Mouse (Mus musculus): ENCODE data around the gene Slc30a5. TPM values are rescaled to one million over a fixed set of nuclear protein-coding genes. Genes with fewer than 3 reads are reported as not detected.
"Not testable (repeated sequence)": the region's sequence is repeated elsewhere in the genome, so short reads cannot be mapped to it uniquely, and the experiment has no call there.

The Slc30a5 gene
- polyA plus RNA-seq, 1 experiment from 2014 or later: 55.8 TPM

DNA sequence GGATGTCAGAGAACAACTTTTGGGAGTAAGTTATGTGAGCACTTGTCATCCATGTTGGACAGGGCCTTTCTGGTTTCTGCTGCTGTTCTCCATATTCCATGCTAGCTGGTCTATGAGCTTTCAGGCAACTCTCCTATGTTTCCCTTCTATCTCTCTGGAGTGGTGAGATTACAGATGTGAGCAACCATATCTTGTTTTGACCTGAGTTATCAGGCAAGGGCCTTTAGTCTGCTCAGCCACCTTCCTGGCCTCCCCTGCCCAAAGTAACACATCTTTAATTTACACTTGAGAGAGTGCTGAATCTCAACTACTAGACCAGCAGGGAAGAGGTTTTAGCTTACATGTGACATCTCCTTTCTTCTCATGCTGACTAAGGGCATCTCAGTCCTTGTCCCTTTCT is 32.5 kb upstream of the Slc30a5 start:
- ATAC-seq (ENCODE audit: insufficient number of reproducible peaks, insufficient read depth, low FRiP score, low TSS enrichment): no peak
- Histone ChIP-seq H3K4me1 (no peaks in the 10 kb centered on the region), H3K27ac (no peak overlapping the region), H3K36me3 (no peaks in the 10 kb centered on the region), H3K9ac (no peak overlapping the region), H3K27me3 (no peaks in the 10 kb centered on the region), H3K4me2 (replicated peaks) (no peak overlapping the region), H3K4me3 (no peak overlapping the region), H3K9me3 (no peaks in the 10 kb centered on the region)

DNA sequence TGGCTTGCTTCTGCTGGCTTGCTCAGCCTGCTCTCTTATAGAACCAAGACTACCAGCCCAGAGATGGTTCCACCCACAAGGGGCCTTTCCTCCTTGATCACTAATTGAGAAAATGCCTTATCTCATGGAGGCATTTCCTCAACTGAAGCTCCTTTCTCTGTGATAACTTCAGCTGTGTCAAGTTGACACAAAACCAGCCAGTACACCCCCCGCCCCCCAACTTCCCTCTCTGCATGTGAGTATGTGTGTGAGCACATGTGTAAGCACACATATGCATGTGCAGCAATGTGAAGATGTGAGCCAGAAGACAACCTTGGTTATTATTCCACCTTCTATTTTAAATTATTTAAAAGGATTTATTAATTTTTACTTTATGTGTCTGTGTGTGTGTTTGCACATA is 30.7 kb upstream of the Slc30a5 start:
- H3K4me2 ChIP-seq (replicated peaks); H3K27me3 ChIP-seq; ATAC-seq (ENCODE audit: insufficient number of reproducible peaks, insufficient read depth, low FRiP score, low TSS enrichment); H3K27ac ChIP-seq; H3K9me3 ChIP-seq; H3K9ac ChIP-seq; H3K36me3 ChIP-seq; H3K4me3 ChIP-seq; H3K4me1 ChIP-seq: not testable (repeated sequence)
- WGBS: 88% methylated on average over 1 of the region's 1 CpGs

DNA sequence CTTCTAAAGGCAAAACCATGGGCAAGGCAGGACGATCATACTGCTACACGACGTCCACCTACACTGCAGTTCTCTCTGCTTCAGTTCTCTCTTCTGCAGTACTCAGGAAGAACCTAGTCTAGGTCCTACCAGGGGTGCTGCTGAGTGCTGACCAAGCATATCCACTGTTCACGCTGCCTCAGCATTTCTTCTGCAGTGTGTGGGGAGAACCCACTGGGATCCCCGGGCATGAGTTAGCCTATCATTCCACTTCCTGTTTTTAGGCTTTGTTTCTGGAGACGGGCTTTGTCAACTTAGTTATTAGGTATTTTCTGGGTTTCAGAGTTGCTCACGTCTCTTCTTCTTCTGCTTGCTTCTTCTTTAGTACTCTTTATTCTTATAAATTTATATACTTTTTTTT is 25.9 kb upstream of the Slc30a5 start:
- no peak overlapping the region for H3K27ac ChIP-seq
- WGBS: 78% methylated on average over 7 of the region's 7 CpGs
- H3K9ac ChIP-seq: no peak overlapping the region
- no peak overlapping the region for H3K4me3 ChIP-seq
- H3K9me3 ChIP-seq: no peaks in the 10 kb centered on the region
- H3K27me3 ChIP-seq: no peaks in the 10 kb centered on the region
- no peak overlapping the region for H3K4me2 ChIP-seq (replicated peaks)
- H3K4me1 ChIP-seq: no peaks in the 10 kb centered on the region
- ATAC-seq (ENCODE audit: insufficient number of reproducible peaks, insufficient read depth, low FRiP score, low TSS enrichment): no peak
- H3K36me3 ChIP-seq: no peaks in the 10 kb centered on the region

DNA sequence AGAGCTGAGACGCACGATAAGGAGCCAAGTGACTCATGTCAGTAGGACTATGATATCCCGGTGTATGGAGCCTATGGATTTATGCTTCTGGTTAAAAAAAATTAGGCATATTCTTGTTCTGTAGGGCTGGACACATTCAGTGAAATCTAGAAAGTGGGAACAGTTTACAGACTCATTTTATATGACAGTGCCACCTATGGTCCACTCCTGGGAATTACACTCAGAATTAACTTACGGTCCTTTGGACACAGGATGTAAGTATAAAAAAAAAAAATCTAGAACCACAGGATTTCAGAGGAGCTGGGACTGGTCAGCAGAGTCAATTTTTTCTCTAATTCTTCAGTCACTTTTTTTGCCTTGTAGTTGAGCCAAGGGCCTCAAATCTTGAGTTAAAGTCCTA is 20.9 kb upstream of the Slc30a5 start:
- WGBS: 52% methylated on average over 4 of the region's 4 CpGs
- no peak overlapping the region for H3K4me3 ChIP-seq
- H3K27me3 ChIP-seq: no peaks in the 10 kb centered on the region
- H3K4me1 ChIP-seq: no peaks in the 10 kb centered on the region
- no peaks in the 10 kb centered on the region for H3K36me3 ChIP-seq
- H3K9ac ChIP-seq: no peak overlapping the region
- no peak overlapping the region for H3K27ac ChIP-seq
- H3K9me3 ChIP-seq: no peaks in the 10 kb centered on the region
- H3K4me2 ChIP-seq (replicated peaks): no peak overlapping the region
- no peak for ATAC-seq (ENCODE audit: insufficient number of reproducible peaks, insufficient read depth, low FRiP score, low TSS enrichment)

DNA sequence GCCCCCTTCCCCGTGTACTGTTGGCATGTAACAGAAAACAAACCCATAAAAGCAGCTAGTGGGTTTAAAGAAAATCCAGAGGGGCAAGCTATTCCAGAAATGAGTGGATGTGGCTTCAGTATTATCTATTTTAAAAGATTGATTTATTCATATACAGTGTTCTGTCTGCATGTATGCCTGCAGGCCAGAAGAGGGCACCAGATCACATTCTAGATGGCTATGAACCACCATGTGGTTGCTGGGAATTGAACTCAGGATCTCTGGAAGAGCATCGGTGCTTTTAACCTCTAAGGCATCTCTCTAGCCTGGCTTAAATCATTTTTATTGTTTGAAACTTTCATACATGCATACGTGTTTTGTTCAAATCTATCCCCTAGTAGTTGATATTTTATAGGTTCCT is 19.9 kb upstream of the Slc30a5 start:
- Histone ChIP-seq H3K27ac (no peak overlapping the region), H3K27me3 (no peaks in the 10 kb centered on the region), H3K36me3 (no peaks in the 10 kb centered on the region), H3K4me2 (replicated peaks) (no peak overlapping the region), H3K9ac (no peak overlapping the region), H3K4me1 (no peaks in the 10 kb centered on the region), H3K9me3 (no peaks in the 10 kb centered on the region), H3K4me3 (no peak overlapping the region)
- 65% methylated on average over 3 of the region's 3 CpGs for WGBS
- no peak for ATAC-seq (ENCODE audit: insufficient number of reproducible peaks, insufficient read depth, low FRiP score, low TSS enrichment)

DNA sequence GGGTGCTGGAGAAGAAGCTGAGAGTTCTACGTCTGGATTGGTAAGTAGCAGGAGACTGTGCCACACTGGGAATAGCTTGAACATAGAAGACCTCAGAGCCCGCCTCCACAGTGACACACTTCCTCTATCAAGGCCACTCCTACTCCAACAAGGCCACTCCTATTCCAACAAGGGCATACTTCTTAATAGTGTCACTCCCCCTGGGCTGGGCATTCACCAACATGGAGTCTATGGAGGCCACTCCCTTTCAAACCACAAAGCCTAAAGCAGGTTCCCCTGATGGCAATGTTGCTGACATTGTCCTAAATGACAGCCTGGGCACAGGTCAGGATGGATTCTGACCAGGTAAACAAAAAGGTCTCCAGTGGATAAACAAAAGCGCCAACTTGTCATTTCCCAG is 15.9 kb upstream of the Slc30a5 start:
- Histone ChIP-seq H3K4me3 (no peak overlapping the region), H3K36me3 (no peaks in the 10 kb centered on the region), H3K4me1 (no peaks in the 10 kb centered on the region), H3K27me3 (no peaks in the 10 kb centered on the region), H3K9ac (no peak overlapping the region), H3K9me3 (no peaks in the 10 kb centered on the region), H3K27ac (no peak overlapping the region), H3K4me2 (replicated peaks) (no peak overlapping the region)
- ATAC-seq (ENCODE audit: insufficient number of reproducible peaks, insufficient read depth, low FRiP score, low TSS enrichment): no peak
- 90% methylated on average over 3 of the region's 3 CpGs for WGBS

DNA sequence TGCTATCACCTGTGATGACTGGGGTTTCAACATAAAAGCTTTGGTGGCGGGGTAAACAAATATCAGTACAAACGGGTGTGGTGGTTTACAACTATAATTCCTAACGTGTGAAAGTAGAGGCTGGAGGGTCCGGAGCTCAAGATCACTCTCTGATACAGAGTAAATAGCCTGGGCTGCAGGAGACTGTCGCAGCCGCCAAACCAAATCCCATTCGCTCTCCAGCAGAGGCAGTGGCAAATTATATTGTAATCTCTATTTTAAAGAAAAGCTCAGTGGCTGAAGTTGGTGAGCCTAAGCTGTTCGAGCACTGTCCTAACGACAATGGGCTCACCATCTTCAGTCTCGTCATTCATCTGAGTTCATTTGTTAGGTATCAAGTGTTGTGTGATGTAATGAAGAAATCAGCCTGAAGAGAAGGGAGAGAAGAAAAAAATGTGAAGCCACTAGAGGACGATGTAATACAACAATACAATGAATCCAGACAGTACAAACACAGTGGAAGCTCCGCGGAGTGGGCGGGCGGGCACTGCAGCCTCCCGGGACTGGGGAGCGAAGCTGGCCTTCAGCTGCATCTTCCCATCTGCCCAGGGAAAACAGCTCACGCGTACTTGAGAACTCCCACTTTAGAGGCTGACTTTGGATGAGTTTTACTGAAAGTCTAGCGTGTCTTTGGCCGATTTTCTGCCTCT is 13.8 kb upstream of the Slc30a5 start:
- H3K4me2 ChIP-seq (replicated peaks): 0 out of 2 replicates have a peak overlapping the region, but pooled peaks have one; percentile 11
- no peaks in the 10 kb centered on the region for H3K27me3 ChIP-seq
- H3K4me1 ChIP-seq: no peaks in the 10 kb centered on the region
- 0 out of 2 replicates have a peak, but pooled peaks cover 3% of the 10 kb centered on the region for H3K9me3 ChIP-seq
- WGBS: 60% methylated on average over 21 of the region's 21 CpGs
- no peak overlapping the region for H3K9ac ChIP-seq
- no peak for ATAC-seq (ENCODE audit: insufficient number of reproducible peaks, insufficient read depth, low FRiP score, low TSS enrichment)
- no peak overlapping the region for H3K4me3 ChIP-seq
- H3K27ac ChIP-seq: no peak overlapping the region
- H3K36me3 ChIP-seq: no peaks in the 10 kb centered on the region

DNA sequence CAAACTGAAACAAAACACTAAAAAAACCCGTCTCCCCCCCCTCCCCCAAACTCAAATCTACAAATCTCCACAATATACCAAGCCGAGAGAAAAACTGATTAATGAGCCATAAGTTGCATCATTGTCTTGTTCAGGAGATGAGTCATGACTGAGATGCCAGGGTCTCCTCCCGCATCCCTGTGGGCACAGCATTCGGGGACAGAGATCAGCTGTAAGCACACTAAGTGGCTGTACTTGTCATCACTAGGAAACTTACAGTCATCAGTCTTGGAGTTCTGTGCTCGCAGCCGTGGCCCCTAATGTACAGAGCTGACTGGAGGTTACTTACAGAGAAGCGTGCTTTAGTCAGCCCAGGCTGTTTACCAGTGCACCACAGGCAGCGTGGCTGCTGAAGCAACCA is 13.0 kb upstream of the Slc30a5 start:
- Histone ChIP-seq H3K27me3 (no peaks in the 10 kb centered on the region), H3K27ac (no peak overlapping the region), H3K4me1 (no peaks in the 10 kb centered on the region), H3K9ac (no peak overlapping the region), H3K9me3 (0 out of 2 replicates have a peak, but pooled peaks cover 5% of the 10 kb centered on the region), H3K4me3 (no peak overlapping the region), H3K36me3 (no peaks in the 10 kb centered on the region), H3K4me2 (replicated peaks) (no peak overlapping the region)
- 81% methylated on average over 8 of the region's 8 CpGs for WGBS
- ATAC-seq (ENCODE audit: insufficient number of reproducible peaks, insufficient read depth, low FRiP score, low TSS enrichment): no peak

DNA sequence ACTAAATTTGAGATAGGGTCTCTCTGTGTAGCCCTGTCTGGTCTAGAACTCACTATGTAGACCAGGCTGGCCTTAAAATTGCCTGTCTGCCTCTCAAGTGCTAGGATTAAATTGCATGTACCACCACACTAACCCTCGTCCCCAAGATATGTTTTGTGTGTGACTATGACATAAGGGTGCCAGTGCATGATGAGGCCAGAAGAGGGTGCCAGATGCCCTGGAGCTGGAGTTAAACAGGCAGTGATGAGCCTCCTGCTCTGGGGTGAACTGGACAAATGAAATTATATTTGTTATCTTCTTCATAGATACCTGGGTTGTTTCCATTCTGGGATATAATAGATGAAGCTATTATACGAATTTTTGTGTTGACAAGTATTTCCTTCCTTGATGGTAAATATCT is 10.7 kb upstream of the Slc30a5 start:
- Histone ChIP-seq H3K36me3 (no peaks in the 10 kb centered on the region), H3K27ac (no peak overlapping the region), H3K9ac (no peak overlapping the region), H3K4me2 (replicated peaks) (no peak overlapping the region), H3K9me3 (0 out of 2 replicates have a peak, but pooled peaks cover 5% of the 10 kb centered on the region), H3K4me3 (no peak overlapping the region), H3K27me3 (no peaks in the 10 kb centered on the region), H3K4me1 (no peaks in the 10 kb centered on the region)
- ATAC-seq (ENCODE audit: insufficient number of reproducible peaks, insufficient read depth, low FRiP score, low TSS enrichment): no peak
- WGBS: 80% methylated on average over 2 of the region's 2 CpGs

DNA sequence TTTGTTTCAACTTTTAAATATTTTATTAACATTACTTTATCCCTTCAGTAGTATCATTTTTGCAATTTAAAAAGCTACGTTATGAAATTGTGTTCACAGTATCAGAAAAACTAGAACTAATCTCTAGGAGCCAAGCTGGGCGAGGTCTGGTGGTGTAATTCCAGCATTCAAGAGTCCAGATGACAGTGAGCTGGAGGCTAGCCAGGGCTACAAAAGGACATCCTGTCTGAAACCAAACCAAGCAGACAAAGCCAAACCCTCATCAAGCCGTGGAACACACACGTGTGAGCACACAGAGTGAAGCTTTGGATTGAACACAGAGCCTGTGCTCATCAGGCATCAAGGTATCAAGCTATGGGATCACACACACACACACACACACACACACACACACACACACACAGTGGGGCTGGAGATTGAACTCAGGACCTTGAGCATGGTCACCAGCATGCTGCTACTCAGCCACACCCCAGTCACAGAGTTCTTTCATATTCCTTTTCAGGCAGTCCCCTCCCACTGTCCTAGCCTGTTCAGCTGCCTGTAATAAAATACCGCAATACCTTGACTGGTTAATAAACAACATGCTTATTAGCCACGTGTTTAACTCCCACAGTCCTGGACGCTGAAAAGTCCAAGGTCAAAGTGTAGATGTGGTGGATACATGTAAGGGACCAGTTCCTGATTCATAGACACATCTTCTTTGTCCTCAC is 9.9 kb upstream of the Slc30a5 start:
- ATAC-seq (ENCODE audit: insufficient number of reproducible peaks, insufficient read depth, low FRiP score, low TSS enrichment): no peak
- 73% methylated on average over 7 of the region's 7 CpGs for whole genome bisulfite sequencing
- no peak overlapping the region for H3K27ac ChIP-seq
- no peak overlapping the region for H3K4me2 ChIP-seq (replicated peaks)
- H3K9me3 ChIP-seq: 0 out of 2 replicates have a peak, but pooled peaks cover 5% of the 10 kb centered on the region
- no peaks in the 10 kb centered on the region for H3K4me1 ChIP-seq
- H3K27me3 ChIP-seq: no peaks in the 10 kb centered on the region
- no peak overlapping the region for H3K9ac ChIP-seq
- H3K36me3 ChIP-seq: no peaks in the 10 kb centered on the region
- H3K4me3 ChIP-seq: no peak overlapping the region

DNA sequence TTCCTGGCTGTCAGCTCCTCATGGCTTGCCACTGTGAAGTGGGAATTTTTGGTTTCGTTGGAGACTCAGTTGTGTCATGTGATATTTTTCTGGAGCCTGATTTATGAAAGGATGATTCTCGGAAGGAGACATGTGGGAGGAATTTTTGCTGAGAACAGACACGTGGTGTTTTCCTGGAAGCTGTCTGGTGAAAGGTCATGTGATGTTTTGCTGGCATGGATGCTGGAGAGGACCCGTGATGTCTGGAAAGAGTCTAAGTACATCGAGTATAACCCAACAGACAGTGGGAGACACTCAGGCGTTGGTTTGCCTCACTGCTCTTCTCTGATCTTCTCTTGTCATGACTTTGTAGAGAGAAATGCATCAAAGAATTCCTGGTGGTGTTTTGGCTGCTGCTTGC is 8.5 kb upstream of the Slc30a5 start:
- Histone ChIP-seq H3K27ac (no peak overlapping the region), H3K4me1 (no peaks in the 10 kb centered on the region), H3K4me2 (replicated peaks) (no peak overlapping the region), H3K9me3 (0 out of 2 replicates have a peak, but pooled peaks cover 5% of the 10 kb centered on the region), H3K9ac (no peak overlapping the region), H3K27me3 (no peaks in the 10 kb centered on the region), H3K36me3 (no peaks in the 10 kb centered on the region), H3K4me3 (no peak overlapping the region)
- no peak for ATAC-seq (ENCODE audit: insufficient number of reproducible peaks, insufficient read depth, low FRiP score, low TSS enrichment)
- 74% methylated on average over 6 of the region's 6 CpGs for WGBS

DNA sequence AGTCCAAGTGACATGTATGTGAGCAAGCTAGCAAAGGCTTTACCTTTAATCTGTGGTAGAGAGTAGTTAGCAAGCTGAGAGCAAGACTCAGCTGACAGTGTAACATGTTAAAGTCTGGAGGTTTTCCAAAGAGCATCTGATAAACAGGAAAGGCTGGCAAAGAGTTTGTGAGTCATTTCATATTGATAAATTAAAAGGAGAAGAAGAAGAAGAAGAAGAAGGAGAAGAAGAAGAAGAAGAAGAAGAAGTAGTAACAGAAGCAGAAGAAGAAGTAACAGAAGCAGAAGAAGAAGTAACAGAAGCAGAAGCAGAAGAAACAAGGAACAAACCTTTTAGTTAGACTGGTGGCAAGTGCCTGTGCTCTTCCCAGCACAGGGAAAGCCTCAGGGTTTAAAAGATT is 1.6 kb upstream of the Slc30a5 start:
- no peak overlapping the region for H3K27ac ChIP-seq
- no peaks in the 10 kb centered on the region for H3K36me3 ChIP-seq
- H3K9ac ChIP-seq: no peak overlapping the region
- H3K27me3 ChIP-seq: no peaks in the 10 kb centered on the region
- H3K4me1 ChIP-seq: peaks cover 17% of the 10 kb centered on the region
- no peak overlapping the region for H3K4me3 ChIP-seq
- no peak overlapping the region for H3K4me2 ChIP-seq (replicated peaks)
- H3K9me3 ChIP-seq: no peaks in the 10 kb centered on the region
- no peak for ATAC-seq (ENCODE audit: insufficient number of reproducible peaks, insufficient read depth, low FRiP score, low TSS enrichment)
